Mouse (Mus musculus) thymus, adult 2 months (tissue): Measurements from ENCODE around the gene Mtor.

ENCODE experiments used
- CTCF ChIP-seq: fragments of 200-500 bp; IDR thresholded peaks from 2 replicates; pipeline ENCODE4 v1.5.1; 2012; ENCODE audit warnings: mild to moderate bottlenecking, control low read depth, low read length, moderate library complexity, borderline replicate concordance; ENCODE audit not compliant: control insufficient read depth, poor library complexity, insufficient read depth; ENCODE audit errors: extremely low read depth
- POLR2A ChIP-seq: fragments of 200-500 bp; IDR thresholded peaks from 2 replicates; pipeline ENCODE4 v1.6.1; 2012; ENCODE audit warnings: mild to moderate bottlenecking, low read length, control low read depth, moderate library complexity; ENCODE audit not compliant: control insufficient read depth, poor library complexity, insufficient read depth; ENCODE audit errors: extremely low read depth

GRCm38 (mm10) chr4:148598826-148599225, 150.4 kb downstream of the Mtor start:
- TF ChIP-seq CTCF, result no peak
- no peak for TF ChIP-seq POLR2A
